Mouse (Mus musculus) thymus, adult 2 months (tissue): ENCODE data around the gene Mark3. TPM values are rescaled to one million over a fixed set of nuclear protein-coding genes. Genes with fewer than 3 reads are reported as not detected.
A peak's percentile ranks its signal among the peaks of the same experiment; 100 is the strongest.

Experiments used
- DNase-seq: peaks from one replicate; pipeline ENCODE4 v3.0.0; 2021
- H3K27ac ChIP-seq: fragments of 200-500 bp; 2 replicates; pipeline ENCODE4 v1.5.1; 2012; ENCODE audit warnings: low read length, control low read depth; ENCODE audit not compliant: control insufficient read depth, insufficient read depth
- H3K27me3 ChIP-seq: fragments of 200-500 bp; 2 replicates; pipeline ENCODE4 v1.6.1; 2012; ENCODE audit warnings: mild to moderate bottlenecking, low read length, moderate library complexity, mixed read lengths; ENCODE audit not compliant: control insufficient read depth, insufficient read depth
- H3K36me3 ChIP-seq: fragments of 200-500 bp; 2 replicates; pipeline ENCODE4 v1.6.1; 2012; ENCODE audit warnings: mild to moderate bottlenecking, low read length, moderate library complexity; ENCODE audit not compliant: control insufficient read depth, insufficient read depth
- H3K4me1 ChIP-seq: fragments of 200-500 bp; replicated peaks from 2 replicates; pipeline ENCODE4 v1.6.1; 2012; ENCODE audit warnings: low read length; ENCODE audit not compliant: control insufficient read depth, insufficient read depth
- H3K4me3 ChIP-seq: fragments of 200-500 bp; 2 replicates; pipeline ENCODE4 v1.5.1; 2012; ENCODE audit warnings: mild to moderate bottlenecking, low read length, control low read depth, moderate library complexity; ENCODE audit not compliant: control insufficient read depth, insufficient read depth
- CTCF ChIP-seq: fragments of 200-500 bp; IDR thresholded peaks from 2 replicates; pipeline ENCODE4 v1.5.1; 2012; ENCODE audit warnings: mild to moderate bottlenecking, control low read depth, low read length, moderate library complexity, borderline replicate concordance; ENCODE audit not compliant: control insufficient read depth, poor library complexity, insufficient read depth; ENCODE audit errors: extremely low read depth
- POLR2A ChIP-seq: fragments of 200-500 bp; IDR thresholded peaks from 2 replicates; pipeline ENCODE4 v1.6.1; 2012; ENCODE audit warnings: mild to moderate bottlenecking, low read length, control low read depth, moderate library complexity; ENCODE audit not compliant: control insufficient read depth, poor library complexity, insufficient read depth; ENCODE audit errors: extremely low read depth
- WGBS: fragments of 180-500 bp; shearing (Covaris S2); methylation state at CpG from one replicate; pipeline ENCODE4 v1.1.7; 2018; 5-methylcytosine and 5-hydroxymethylcytosine counted together
- polyA plus RNA-seq: library from polyadenylated mRNA; depleted of rRNA; stranded (reverse); fragments of >200 nt; gene quantifications from 2 replicates; pipeline ENCODE4 v1.2.3, GENCODE M21; 2012

Mark3 gene
- polyA plus RNA-seq, 1 experiment: 45.9 TPM

- no peak for TF ChIP-seq CTCF
- no peak for TF ChIP-seq POLR2A
- no peak overlapping the region for H3K4me3 ChIP-seq
- H3K36me3 ChIP-seq: no peaks in the 10 kb centered on the region
- no peak for DNase-seq
- WGBS: 83% methylated on average over 2 of the region's 2 CpGs
- H3K27ac ChIP-seq: no peak overlapping the region
- no peaks in the 10 kb centered on the region for H3K27me3 ChIP-seq
- peaks cover 9% of the 10 kb centered on the region; the same call in 1 of the 2 replicates for H3K4me1 ChIP-seq
These were observed 15.7 kb upstream of the Mark3 start for GRCm38 (mm10) chr12:111558655-111559054.

DNA sequence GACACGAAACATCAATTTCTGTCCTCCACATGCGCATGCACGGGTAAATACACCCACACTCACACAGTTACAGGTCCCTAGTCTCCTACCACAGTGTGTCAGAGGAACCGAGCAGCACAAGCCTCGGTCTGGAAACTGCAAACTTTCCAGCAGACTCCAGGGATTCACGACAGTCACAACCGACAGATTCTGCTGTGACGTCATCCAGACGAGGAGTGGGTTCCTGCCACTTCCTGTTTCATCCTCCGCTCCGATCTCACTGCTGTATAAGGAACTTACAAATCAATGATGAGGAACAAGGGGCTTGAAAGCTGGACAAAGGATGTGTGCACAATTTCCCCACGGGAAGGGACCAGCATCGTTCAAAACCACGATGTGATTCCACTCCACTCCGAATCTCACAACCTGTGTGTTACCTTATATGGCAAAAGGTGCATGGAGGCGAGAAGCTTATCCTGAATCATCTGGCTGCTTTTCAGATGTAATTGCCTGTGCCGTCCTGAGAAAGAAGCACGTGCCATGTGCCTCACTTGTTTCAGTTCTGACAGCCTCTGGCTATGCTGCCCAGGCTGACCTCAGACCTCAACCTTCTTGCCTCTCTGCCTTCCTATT is 14.6 kb upstream of the Mark3 start:
- Histone ChIP-seq H3K4me3 (peak overlapping the region; percentile 57), H3K27me3 (no peaks in the 10 kb centered on the region), H3K36me3 (no peaks in the 10 kb centered on the region), H3K4me1 (peaks cover 9% of the 10 kb centered on the region; the same call in 1 of the 2 replicates), H3K27ac (no peak overlapping the region)
- TF ChIP-seq CTCF: no peak
- TF ChIP-seq POLR2A: 0 out of 2 replicates have a peak, but pooled peaks have one; percentile 27
- DNase-seq: peak; percentile 61
- 11% methylated on average over 18 of the region's 18 CpGs for WGBS

- Histone ChIP-seq H3K36me3 (no peaks in the 10 kb centered on the region), H3K4me3 (peak overlapping the region; percentile 57), H3K27me3 (no peaks in the 10 kb centered on the region), H3K27ac (no peak overlapping the region), H3K4me1 (peaks cover 9% of the 10 kb centered on the region; the same call in 1 of the 2 replicates)
- DNase-seq: no peak
- TF ChIP-seq CTCF: no peak
- no peak for TF ChIP-seq POLR2A
- WGBS: 71% methylated on average over 5 of the region's 5 CpGs
These were observed 14.0 kb upstream of the Mark3 start for GRCm38 (mm10) chr12:111560286-111560685.

DNA sequence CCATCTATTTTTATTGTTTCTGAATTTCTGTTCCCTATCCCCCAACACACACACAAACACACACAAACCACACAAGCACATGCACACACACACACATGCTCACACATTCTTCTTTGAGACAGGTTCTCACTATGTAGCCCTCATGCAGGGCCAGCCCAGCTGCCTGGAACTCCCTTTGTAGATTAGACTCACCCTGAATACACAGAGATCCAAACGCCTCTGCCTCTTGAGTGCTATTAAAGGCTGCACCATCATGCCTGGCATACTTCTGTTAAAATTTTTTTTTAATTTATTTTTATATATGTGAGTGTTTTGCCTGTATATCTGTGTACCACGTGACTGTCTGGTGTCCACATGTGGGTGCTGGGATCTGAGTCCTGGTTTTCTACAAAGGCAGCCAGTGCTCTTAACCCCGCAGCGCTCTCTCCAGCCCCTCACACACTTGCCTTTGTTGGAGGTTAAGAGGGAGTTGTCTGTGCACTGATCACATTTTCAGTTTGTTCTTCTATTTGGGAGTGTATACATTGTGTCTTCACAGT is 12.0 kb upstream of the Mark3 start:
- peaks cover 9% of the 10 kb centered on the region; the same call in 1 of the 2 replicates for H3K4me1 ChIP-seq
- TF ChIP-seq POLR2A: no peak
- no peak for TF ChIP-seq CTCF
- no peaks in the 10 kb centered on the region for H3K27me3 ChIP-seq
- 85% methylated on average over 4 of the region's 4 CpGs for WGBS
- no peak for DNase-seq
- no peaks in the 10 kb centered on the region for H3K36me3 ChIP-seq
- no peak overlapping the region for H3K27ac ChIP-seq
- H3K4me3 ChIP-seq: no peak overlapping the region

DNA sequence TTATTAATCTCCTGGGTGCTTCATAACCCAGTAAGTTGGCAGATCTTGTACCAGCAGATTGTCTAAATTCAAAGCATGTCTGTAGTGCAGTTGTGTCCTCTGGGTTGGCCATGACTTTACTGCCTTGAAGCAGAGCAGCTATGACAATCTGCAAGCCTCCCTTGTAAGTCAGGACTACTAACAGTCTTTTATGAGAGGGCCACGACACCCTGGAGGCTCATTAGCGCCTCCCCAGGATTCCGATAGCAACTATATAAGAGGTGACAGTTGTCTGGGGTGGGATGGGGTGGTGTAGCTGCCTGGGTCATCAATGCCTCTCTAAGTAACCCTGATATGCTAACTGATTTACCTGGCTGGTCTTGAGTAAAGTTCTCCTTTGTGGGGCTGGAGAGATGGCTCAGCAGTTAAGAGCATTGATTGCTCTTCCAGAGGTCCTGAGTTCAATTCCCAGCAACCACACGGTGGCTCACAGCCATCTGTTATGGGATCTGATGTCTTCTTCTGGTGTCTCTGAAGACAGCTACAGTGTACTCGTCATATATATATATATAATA is 11.2 kb upstream of the Mark3 start:
- TF ChIP-seq POLR2A (no peak), CTCF (no peak)
- Histone ChIP-seq H3K4me1 (peaks cover 9% of the 10 kb centered on the region; the same call in 1 of the 2 replicates), H3K27me3 (no peaks in the 10 kb centered on the region), H3K36me3 (no peaks in the 10 kb centered on the region), H3K27ac (no peak overlapping the region), H3K4me3 (no peak overlapping the region)
- DNase-seq: no peak
- 75% methylated on average over 5 of the region's 5 CpGs for WGBS

- Histone ChIP-seq H3K4me3 (no peak overlapping the region), H3K36me3 (no peaks in the 10 kb centered on the region), H3K4me1 (peaks cover 1% of the 10 kb centered on the region; the same call in 1 of the 2 replicates), H3K27ac (no peak overlapping the region), H3K27me3 (no peaks in the 10 kb centered on the region)
- DNase-seq: no peak
- TF ChIP-seq POLR2A (no peak), CTCF (no peak)
- 73% methylated on average over 5 of the region's 5 CpGs for WGBS
These were observed 9.0 kb upstream of the Mark3 start for GRCm38 (mm10) chr12:111565363-111565762.
